Mouse (Mus musculus) left cerebral cortex, adult 11 months (tissue): ENCODE results near the gene Plekha5.
"Not testable (repeated sequence)": the region's sequence is repeated elsewhere in the genome, so short reads cannot be mapped to it uniquely, and the experiment has no call there.

Source experiments
- DNase-seq: peaks from one replicate; pipeline ENCODE4 v3.0.0; 2022; ENCODE audit warnings: low spot score

Plekha5 gene

GRCm38 (mm10) chr6:140576961-140577821 is 153.3 kb downstream of the Plekha5 start:
- DNase-seq = no peak

- no peak for DNase-seq
These were observed 153.9 kb downstream of the Plekha5 start for GRCm38 (mm10) chr6:140577822-140578170.

GRCm38 (mm10) chr6:140578985-140579384 is 155.1 kb downstream of the Plekha5 start:
- DNase-seq = not testable (repeated sequence)

GRCm38 (mm10) chr6:140580170-140580569 is 156.3 kb downstream of the Plekha5 start:
- DNase-seq = no peak

GRCm38 (mm10) chr6:140586714-140587259 is 162.9 kb downstream of the Plekha5 start:
- DNase-seq = no peak

GRCm38 (mm10) chr6:140591331-140591730 is 167.5 kb downstream of the Plekha5 start:
- DNase-seq = no peak

- DNase-seq = no peak
These were observed 168.9 kb downstream of the Plekha5 start for GRCm38 (mm10) chr6:140592713-140593112.

- DNase-seq = peak; percentile 49
These were observed 169.7 kb downstream of the Plekha5 start for GRCm38 (mm10) chr6:140593420-140594170.

GRCm38 (mm10) chr6:140595551-140595950 is 171.7 kb downstream of the Plekha5 start:
- not testable (repeated sequence) for DNase-seq

GRCm38 (mm10) chr6:140597381-140598329 is 173.8 kb downstream of the Plekha5 start:
- no peak for DNase-seq

GRCm38 (mm10) chr6:140598516-140598915 is 174.7 kb downstream of the Plekha5 start:
- no peak for DNase-seq

- DNase-seq = no peak
These were observed 175.5 kb downstream of the Plekha5 start for GRCm38 (mm10) chr6:140599337-140599736.

GRCm38 (mm10) chr6:140600671-140601070 is 176.8 kb downstream of the Plekha5 start:
- not testable (repeated sequence) for DNase-seq

- DNase-seq = no peak
These were observed 177.3 kb downstream of the Plekha5 start for GRCm38 (mm10) chr6:140601175-140601574.

- no peak for DNase-seq
These were observed 179.5 kb downstream of the Plekha5 start for GRCm38 (mm10) chr6:140603228-140603944.

GRCm38 (mm10) chr6:140605173-140605572 is 181.3 kb downstream of the Plekha5 start:
- DNase-seq = not testable (repeated sequence)

- DNase-seq = no peak
These were observed 181.9 kb downstream of the Plekha5 start for GRCm38 (mm10) chr6:140605732-140606131.

- no peak for DNase-seq
These were observed 182.7 kb downstream of the Plekha5 start for GRCm38 (mm10) chr6:140606534-140606933.

GRCm38 (mm10) chr6:140608666-140609065 is 184.8 kb downstream of the Plekha5 start:
- no peak for DNase-seq

GRCm38 (mm10) chr6:140609533-140609932 is 185.7 kb downstream of the Plekha5 start:
- no peak for DNase-seq

- no peak for DNase-seq
These were observed 186.3 kb downstream of the Plekha5 start for GRCm38 (mm10) chr6:140610117-140610516.
